8 mouse cellular contexts compared by ENCODE assay signal in genomic region chr5:74433580-74434147, GRCm38 (mm10).
DNase-seq lines count a peak whose midpoint lies in the region; ATAC-seq and TF ChIP-seq lines count a peak whose summit lies in the region.

No protein-coding gene starts in this region.

- H3K27me3 ChIP-seq in forebrain, embryonic 13.5 days: no peaks in the 10 kb centered on the region
- no peaks in the 10 kb centered on the region for H3K27me3 ChIP-seq in hindbrain, embryonic 11.5 days (ENCODE audit: control insufficient read depth, insufficient read depth, low read length)

- H3K4me1 ChIP-seq in ES-E14 (ENCODE audit: control insufficient read depth in 2 of 2, insufficient read depth in 2 of 2, low read length in 2 of 2, poor library complexity in 1 of 2): no peaks in the 10 kb centered on the region
- H3K4me1 ChIP-seq in forebrain, embryonic 13.5 days: peaks cover 5% of the 10 kb centered on the region; the same call in 1 of the 2 replicates
- no peaks in the 10 kb centered on the region for H3K4me1 ChIP-seq in hindbrain, embryonic 11.5 days (replicated peaks; ENCODE audit: control insufficient read depth, insufficient read depth, low read length)

- H3K36me3 ChIP-seq in ES-E14 (ENCODE audit: control insufficient read depth, insufficient read depth, low read length, poor library complexity, severe bottlenecking): no peaks in the 10 kb centered on the region
- H3K36me3 ChIP-seq in forebrain, embryonic 13.5 days (ENCODE audit: poor library complexity, severe bottlenecking): no peaks in the 10 kb centered on the region
- no peaks in the 10 kb centered on the region for H3K36me3 ChIP-seq in hindbrain, embryonic 11.5 days (ENCODE audit: control insufficient read depth, insufficient read depth, low read length)

- ATAC-seq in forebrain, embryonic 13.5 days: no peak
- no peak for ATAC-seq in hindbrain, embryonic 11.5 days (ENCODE audit: low FRiP score)

- 0 out of 2 replicates have a peak overlapping the region, but pooled peaks have one; percentile 12 for H3K4me2 ChIP-seq in forebrain, embryonic 13.5 days
- no peak overlapping the region for H3K4me2 ChIP-seq in hindbrain, embryonic 11.5 days (replicated peaks; ENCODE audit: low read depth, low read length)

- no peaks in the 10 kb centered on the region for H3K9me3 ChIP-seq in ES-E14 (ENCODE audit: control insufficient read depth, insufficient read depth, low read depth, low read length)
- H3K9me3 ChIP-seq in forebrain, embryonic 13.5 days (replicated peaks): no peaks in the 10 kb centered on the region
- H3K9me3 ChIP-seq in hindbrain, embryonic 11.5 days (ENCODE audit: control insufficient read depth, low read length): no peaks in the 10 kb centered on the region

- H3K4me3 ChIP-seq in ES-E14 (ENCODE audit: insufficient read depth in 1 of 2, low read depth in 1 of 2, low read length in 2 of 2, poor library complexity in 1 of 2, severe bottlenecking in 1 of 2): no peak overlapping the region
- H3K4me3 ChIP-seq in forebrain, embryonic 13.5 days: no peak overlapping the region
- no peak overlapping the region for H3K4me3 ChIP-seq in hindbrain, embryonic 11.5 days (ENCODE audit: low read depth, low read length)

- TF ChIP-seq CTCF in brain, embryonic 14.5 days (IDR thresholded peaks at IDR 0.05; ENCODE audit: borderline replicate concordance, extremely low read depth, insufficient read depth, insufficient read length): peak; percentile 81

- H3K27ac ChIP-seq in ES-E14 (ENCODE audit: insufficient read depth, low read depth, low read length, poor library complexity, severe bottlenecking): no peak overlapping the region
- H3K27ac ChIP-seq in forebrain, embryonic 13.5 days: no peak overlapping the region
- H3K27ac ChIP-seq in hindbrain, embryonic 11.5 days (ENCODE audit: low read depth, low read length): no peak overlapping the region

- WGBS in forebrain, embryonic 13.5 days: 35% methylated on average over 9 of the region's 9 CpGs
- 19% methylated on average over 9 of the region's 9 CpGs for WGBS in hindbrain, embryonic 11.5 days

- DNase-seq in ES-E14 (ENCODE audit: low read depth, low spot score): peak; percentile 46
- peak; percentile 84 for DNase-seq in brain, embryonic 14.5 days (ENCODE audit: low read depth)
- DNase-seq in hindbrain, embryonic 11.5 days (ENCODE audit: low spot score): peak; percentile 83
- DNase-seq in layer of hippocampus, adult 8-10 months (ENCODE audit: low spot score in 2 of 2): peak; percentile 14 to 70
- DNase-seq in lung, postnatal 10 days: peak; percentile 83
- peak; percentile 64 to 81 for DNase-seq in right cerebral cortex, postnatal 10 days (ENCODE audit: low spot score in 2 of 2)
- peak; percentile 51 to 71 for DNase-seq in urinary bladder, postnatal 36 days (ENCODE audit: low spot score in 2 of 2)

- TF ChIP-seq POLR2A in brain, embryonic 14.5 days (IDR thresholded peaks at IDR 0.05; ENCODE audit: borderline replicate concordance, extremely low read depth, insufficient read depth, insufficient read length, poor library complexity, severe bottlenecking): no peak

- in situ Hi-C loops in ES-E14 (cut with MboI; ENCODE audit: low sequenced_read_pairs in 2 of 2, unreplicated experiment in 2 of 2): loop anchor here (10.0 to 25.0 kb wide), 2 partner anchors 721 to 729 kb away; partner anchors contain the start of gene Pdgfra (in 2 of the 2)

- H3K9ac ChIP-seq in ES-E14 (ENCODE audit: insufficient read depth, low read depth, low read length, poor library complexity, severe bottlenecking): no peak overlapping the region
- no peak overlapping the region for H3K9ac ChIP-seq in forebrain, embryonic 13.5 days
- H3K9ac ChIP-seq in hindbrain, embryonic 11.5 days (ENCODE audit: low read depth, low read length): no peak overlapping the region

TF ChIP-seq in ES-E14, 5 proteins besides CTCF, POLR2A, EP300 and RAD21:
- TF ChIP-seq HCFC1 (IDR thresholded peaks at IDR 0.05; ENCODE audit: borderline replicate concordance, insufficient read depth, low read length) (no peak), MAFK (IDR thresholded peaks at IDR 0.05; ENCODE audit: insufficient read depth, low read depth, low read length) (no peak), ZC3H11A (IDR thresholded peaks at IDR 0.05; ENCODE audit: borderline replicate concordance, low read depth, low read length) (peak; percentile 27; the same call in 1 of the 2 replicates), CHD2 (IDR thresholded peaks at IDR 0.05; ENCODE audit: low read depth, low read length) (no peak), ZNF384 (IDR thresholded peaks at IDR 0.05; ENCODE audit: low read depth, low read length) (peak; percentile 73)
